Mouse (Mus musculus) lung, embryonic 15.5 days (tissue): ENCODE measurements at regions not wholly inside any gene's neighbourhood (a gene's known extent, or its start where the extent isn't known, plus 50 kb on each side); places are given as distances from the start of the nearest gene placed in this dataset.
A peak's percentile ranks its signal among the peaks of the same experiment; 100 is the strongest.

ENCODE experiments used
- ATAC-seq: fragments of 200-750 bp; cut with Nextera tagmentation; 2 replicates; pipeline ENCODE4 v1.8.0; 2017; ENCODE audit warnings: moderate number of reproducible peaks, borderline replicate concordance; ENCODE audit not compliant: low FRiP score, low TSS enrichment; ENCODE audit errors: extremely low read depth
- H3K27ac ChIP-seq: fragments of 300-500 bp; sonication (generic); 2 replicates; pipeline ENCODE4 v1.5.1; 2015; ENCODE audit warnings: moderate library complexity, mild to moderate bottlenecking, inconsistent platforms
- H3K27me3 ChIP-seq: fragments of 300-500 bp; sonication (generic); 2 replicates; pipeline ENCODE4 v1.6.1; 2015; ENCODE audit warnings: inconsistent platforms
- H3K36me3 ChIP-seq: fragments of 300-500 bp; sonication (generic); 2 replicates; pipeline ENCODE4 v1.6.1; 2015; ENCODE audit warnings: inconsistent platforms
- H3K4me1 ChIP-seq: fragments of 300-500 bp; sonication (generic); 2 replicates; pipeline ENCODE4 v1.6.1; 2015; ENCODE audit warnings: inconsistent platforms
- H3K4me2 ChIP-seq: fragments of 300-500 bp; sonication (generic); 2 replicates; pipeline ENCODE4 v1.6.1; 2015; ENCODE audit warnings: inconsistent platforms, mild to moderate bottlenecking, moderate library complexity
- H3K4me3 ChIP-seq: fragments of 300-500 bp; sonication (generic); 2 replicates; pipeline ENCODE4 v1.5.1; 2015; ENCODE audit warnings: mild to moderate bottlenecking, inconsistent platforms
- H3K9ac ChIP-seq: fragments of 300-500 bp; sonication (generic); 2 replicates; pipeline ENCODE4 v1.6.1; 2015; ENCODE audit warnings: inconsistent platforms
- H3K9me3 ChIP-seq: fragments of 300-500 bp; sonication (generic); 2 replicates; pipeline ENCODE4 v1.6.1; 2016; ENCODE audit warnings: inconsistent platforms
- WGBS: fragments of 180-500 bp; shearing (Covaris S2); methylation state at CpG from one replicate; pipeline ENCODE4 v1.1.7; 2015; 5-methylcytosine and 5-hydroxymethylcytosine counted together

- Histone ChIP-seq H3K9me3 (no peaks in the 10 kb centered on the region), H3K27ac (no peak overlapping the region), H3K4me2 (no peak overlapping the region), H3K27me3 (no peaks in the 10 kb centered on the region), H3K4me3 (no peak overlapping the region), H3K36me3 (no peaks in the 10 kb centered on the region), H3K4me1 (no peaks in the 10 kb centered on the region), H3K9ac (no peak overlapping the region)
- no peak for ATAC-seq
- WGBS, result 94% methylated on average over 1 of the region's 1 CpGs
Measured at GRCm38 (mm10) chr14:73730796-73731195, 69.8 kb downstream of the Gm21750 start.

DNA sequence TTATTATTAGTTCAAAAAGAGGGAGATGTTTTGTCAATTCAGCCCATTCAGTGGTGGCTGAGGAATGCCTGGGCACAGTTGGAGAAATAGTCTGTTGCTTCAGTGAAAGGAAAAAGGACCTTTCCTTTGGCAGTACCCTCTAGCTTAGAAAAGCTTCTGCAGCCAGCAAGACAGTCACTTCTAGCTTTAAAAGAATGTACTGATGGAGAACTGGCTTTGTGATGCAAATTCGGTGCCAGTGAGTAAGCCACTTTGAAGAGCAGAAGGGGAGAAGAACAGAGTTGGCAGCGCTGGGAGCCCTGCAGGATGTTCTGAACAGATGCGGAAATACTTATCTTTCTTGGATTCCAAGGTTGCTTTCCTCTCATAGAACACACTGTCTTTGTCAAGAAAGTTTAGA lies 71.1 kb downstream of the Gm21750 start:
- Histone ChIP-seq H3K9ac (no peak overlapping the region), H3K4me2 (no peak overlapping the region), H3K9me3 (no peaks in the 10 kb centered on the region), H3K4me3 (no peak overlapping the region), H3K27me3 (no peaks in the 10 kb centered on the region), H3K27ac (no peak overlapping the region), H3K36me3 (no peaks in the 10 kb centered on the region), H3K4me1 (no peaks in the 10 kb centered on the region)
- no peak for ATAC-seq
- 51% methylated on average over 3 of the region's 3 CpGs for WGBS

- no peak overlapping the region for H3K27ac ChIP-seq
- no peaks in the 10 kb centered on the region for H3K36me3 ChIP-seq
- peak; percentile 81; the same call in 1 of the 2 replicates for ATAC-seq
- no peak overlapping the region for H3K9ac ChIP-seq
- no peak overlapping the region for H3K4me3 ChIP-seq
- no peaks in the 10 kb centered on the region for H3K9me3 ChIP-seq
- no peaks in the 10 kb centered on the region for H3K4me1 ChIP-seq
- WGBS, result 48% methylated on average over 6 of the region's 6 CpGs
- no peaks in the 10 kb centered on the region for H3K27me3 ChIP-seq
- no peak overlapping the region for H3K4me2 ChIP-seq
Measured at GRCm38 (mm10) chr14:73750790-73751189, 89.8 kb downstream of the Gm21750 start.

- 17% methylated on average over 1 of the region's 1 CpGs for WGBS
- no peaks in the 10 kb centered on the region for H3K9me3 ChIP-seq
- no peak for ATAC-seq
Measured at GRCm38 (mm10) chr14:73759986-73760385, 99.0 kb downstream of the Gm21750 start.

DNA sequence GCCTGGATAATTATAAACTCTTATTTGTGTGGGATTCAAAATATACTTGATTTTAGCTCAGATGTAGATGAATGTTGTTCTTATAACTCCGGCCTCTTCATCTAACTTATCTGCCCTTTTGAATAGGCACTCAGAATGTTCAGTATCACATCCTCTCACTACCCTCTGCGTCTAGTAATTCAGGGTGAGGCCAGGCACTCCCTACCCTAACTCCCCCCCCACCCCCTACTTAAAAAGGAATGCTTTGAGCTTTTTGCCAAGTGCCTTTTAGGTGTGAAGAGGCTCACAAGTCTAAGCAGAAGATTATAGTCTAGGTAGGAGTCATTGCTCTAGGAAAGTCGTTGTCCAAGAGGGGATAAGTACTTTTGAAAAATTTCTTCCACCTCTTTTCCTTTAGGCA lies 111.9 kb downstream of the Gm21750 start:
- H3K27ac ChIP-seq, result no peak overlapping the region
- H3K9ac ChIP-seq, result no peak overlapping the region
- WGBS, result 39% methylated on average over 3 of the region's 3 CpGs
- H3K36me3 ChIP-seq, result no peaks in the 10 kb centered on the region
- H3K4me2 ChIP-seq, result no peak overlapping the region
- no peak overlapping the region for H3K4me3 ChIP-seq
- no peak for ATAC-seq
- H3K9me3 ChIP-seq, result no peaks in the 10 kb centered on the region
- H3K27me3 ChIP-seq, result no peaks in the 10 kb centered on the region
- H3K4me1 ChIP-seq, result no peaks in the 10 kb centered on the region

More at GRCm38 (mm10) chr14:73759986-73760385, 99.0 kb downstream of the Gm21750 start:
- Histone ChIP-seq H3K36me3 (no peaks in the 10 kb centered on the region), H3K27ac (no peak overlapping the region), H3K27me3 (no peaks in the 10 kb centered on the region), H3K4me1 (no peaks in the 10 kb centered on the region), H3K4me3 (no peak overlapping the region), H3K9ac (no peak overlapping the region), H3K4me2 (no peak overlapping the region)

DNA sequence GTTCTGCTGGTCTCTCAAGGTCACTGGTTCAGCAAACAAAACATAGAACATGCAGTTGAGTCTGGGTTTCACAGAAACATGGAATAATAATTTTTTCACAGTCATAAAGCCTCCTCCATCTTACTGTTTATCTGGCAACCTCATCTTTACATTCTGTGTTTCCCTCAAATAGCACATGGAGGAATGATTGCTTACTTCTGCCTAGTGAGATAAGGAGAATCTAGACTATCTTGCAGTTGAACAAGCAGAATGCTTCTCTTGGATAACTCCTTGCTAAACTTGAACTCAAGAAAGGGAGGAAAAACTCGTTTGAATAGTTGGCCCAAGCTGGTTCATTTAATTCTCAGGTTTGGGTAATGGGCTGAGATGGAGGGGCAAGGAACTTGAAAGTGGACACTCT lies 112.8 kb downstream of the Gm21750 start:
- Histone ChIP-seq H3K27me3 (no peaks in the 10 kb centered on the region), H3K9ac (no peak overlapping the region), H3K4me1 (no peaks in the 10 kb centered on the region), H3K27ac (no peak overlapping the region), H3K9me3 (no peaks in the 10 kb centered on the region), H3K4me3 (no peak overlapping the region), H3K4me2 (no peak overlapping the region), H3K36me3 (no peaks in the 10 kb centered on the region)
- no peak for ATAC-seq
- WGBS, result 9% methylated on average over 1 of the region's 1 CpGs

- no peak overlapping the region for H3K4me3 ChIP-seq
Measured at GRCm38 (mm10) chr14:73776066-73776465, 115.0 kb downstream of the Gm21750 start.

GRCm38 (mm10) chr14:73807169-73807568 lies 146.1 kb downstream of the Gm21750 start:
- Histone ChIP-seq H3K9me3 (no peaks in the 10 kb centered on the region), H3K27ac (no peak overlapping the region), H3K4me2 (no peak overlapping the region), H3K36me3 (no peaks in the 10 kb centered on the region), H3K4me1 (no peaks in the 10 kb centered on the region), H3K9ac (no peak overlapping the region), H3K27me3 (no peaks in the 10 kb centered on the region), H3K4me3 (no peak overlapping the region)
- peak; percentile 72; the same call in 1 of the 2 replicates for ATAC-seq

More at GRCm38 (mm10) chr14:73776066-73776465, 115.0 kb downstream of the Gm21750 start:
- no peak overlapping the region for H3K4me2 ChIP-seq
- H3K9me3 ChIP-seq, result no peaks in the 10 kb centered on the region
- ATAC-seq, result no peak
- H3K9ac ChIP-seq, result no peak overlapping the region
- H3K36me3 ChIP-seq, result no peaks in the 10 kb centered on the region
- H3K27me3 ChIP-seq, result no peaks in the 10 kb centered on the region
- H3K27ac ChIP-seq, result no peak overlapping the region
- H3K4me1 ChIP-seq, result no peaks in the 10 kb centered on the region
- 13% methylated on average over 1 of the region's 1 CpGs for WGBS

- Histone ChIP-seq H3K9me3 (no peaks in the 10 kb centered on the region), H3K4me3 (no peak overlapping the region), H3K27me3 (no peaks in the 10 kb centered on the region), H3K4me1 (no peaks in the 10 kb centered on the region), H3K27ac (no peak overlapping the region), H3K4me2 (no peak overlapping the region), H3K36me3 (no peaks in the 10 kb centered on the region), H3K9ac (no peak overlapping the region)
- WGBS, result 38% methylated on average over 6 of the region's 6 CpGs
- ATAC-seq, result peak; percentile 67; the same call in 1 of the 2 replicates
Measured at GRCm38 (mm10) chr14:73838890-73839289, 177.9 kb downstream of the Gm21750 start.

DNA sequence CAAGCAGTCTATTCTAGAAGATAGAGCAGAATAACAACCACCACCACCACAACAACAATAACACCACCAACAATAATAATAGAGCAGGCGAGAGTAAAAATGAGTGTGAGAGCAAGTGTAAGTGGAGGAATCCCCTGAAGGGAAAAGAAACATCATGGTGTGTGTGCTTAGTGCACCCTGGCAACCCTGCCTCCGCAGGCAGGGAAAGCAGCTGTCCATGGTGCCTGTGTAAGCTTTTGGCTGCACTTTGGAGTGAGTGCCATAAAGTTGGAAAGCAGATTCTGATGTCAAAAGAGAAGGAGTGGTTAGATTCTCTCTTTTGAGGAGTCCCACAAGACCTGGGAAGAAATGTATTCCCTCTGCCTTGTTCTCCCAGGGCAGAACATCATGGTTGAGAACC lies 200.8 kb downstream of the Gm21750 start:
- H3K9ac ChIP-seq, result no peak overlapping the region
- H3K27ac ChIP-seq, result no peak overlapping the region
- H3K27me3 ChIP-seq, result no peaks in the 10 kb centered on the region
- 32% methylated on average over 2 of the region's 2 CpGs for WGBS
- H3K4me1 ChIP-seq, result no peaks in the 10 kb centered on the region
- H3K36me3 ChIP-seq, result no peaks in the 10 kb centered on the region
- H3K4me3 ChIP-seq, result no peak overlapping the region
- H3K4me2 ChIP-seq, result no peak overlapping the region
- H3K9me3 ChIP-seq, result no peaks in the 10 kb centered on the region
- ATAC-seq, result no peak

DNA sequence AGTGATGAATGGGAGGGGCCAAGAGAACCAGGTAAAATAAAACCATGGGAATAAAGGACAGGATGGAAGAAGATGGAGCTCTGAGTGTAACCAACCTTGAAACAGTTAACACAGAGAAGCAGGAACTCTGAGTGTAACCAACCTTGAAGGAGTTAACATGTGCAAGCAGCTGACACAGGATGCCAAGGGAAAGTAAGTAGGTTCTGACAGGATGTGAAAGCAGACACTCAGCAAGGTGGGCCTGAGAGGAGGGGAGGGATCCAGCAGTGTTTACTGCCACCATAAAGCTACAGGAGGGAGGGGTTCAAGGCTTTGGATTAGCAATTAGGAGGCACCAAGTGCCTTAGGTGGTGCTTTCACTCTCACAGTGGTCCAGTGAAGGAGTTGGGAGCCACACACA lies 213.3 kb downstream of the Gm21750 start:
- Histone ChIP-seq H3K36me3 (no peaks in the 10 kb centered on the region), H3K27ac (no peak overlapping the region), H3K4me3 (no peak overlapping the region), H3K27me3 (no peaks in the 10 kb centered on the region), H3K9me3 (no peaks in the 10 kb centered on the region), H3K4me2 (no peak overlapping the region), H3K9ac (no peak overlapping the region), H3K4me1 (no peaks in the 10 kb centered on the region)
- no peak for ATAC-seq

DNA sequence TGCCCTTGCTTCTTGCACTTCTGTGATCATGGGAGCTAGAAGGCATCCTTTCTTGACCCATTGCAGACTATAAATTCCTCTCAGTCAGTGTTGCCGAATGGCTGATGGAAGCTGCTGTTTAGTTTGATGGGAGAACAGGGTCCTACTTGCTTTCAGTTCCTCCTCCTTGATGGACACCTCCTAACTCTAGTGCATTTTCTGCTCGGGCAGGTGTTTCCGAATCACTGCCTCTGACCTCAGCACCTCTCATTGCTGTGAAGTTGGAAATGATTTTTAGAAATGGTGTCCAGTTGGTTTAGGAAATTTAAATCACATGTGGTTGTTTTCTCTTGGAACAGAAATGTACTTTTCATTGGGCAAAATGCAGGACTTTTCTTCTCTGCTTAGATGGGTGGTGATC lies 214.9 kb downstream of the Gm21750 start:
- H3K27ac ChIP-seq, result no peak overlapping the region
- H3K9me3 ChIP-seq, result no peaks in the 10 kb centered on the region
- H3K4me3 ChIP-seq, result no peak overlapping the region
- no peak overlapping the region for H3K9ac ChIP-seq
- WGBS, result 77% methylated on average over 3 of the region's 3 CpGs
- no peaks in the 10 kb centered on the region for H3K4me1 ChIP-seq
- no peaks in the 10 kb centered on the region for H3K36me3 ChIP-seq
- H3K27me3 ChIP-seq, result no peaks in the 10 kb centered on the region
- no peak overlapping the region for H3K4me2 ChIP-seq
- ATAC-seq, result no peak

- Histone ChIP-seq H3K9ac (no peak overlapping the region), H3K9me3 (no peaks in the 10 kb centered on the region), H3K4me3 (no peak overlapping the region), H3K27ac (no peak overlapping the region), H3K4me1 (no peaks in the 10 kb centered on the region), H3K4me2 (no peak overlapping the region), H3K36me3 (no peaks in the 10 kb centered on the region), H3K27me3 (no peaks in the 10 kb centered on the region)
- ATAC-seq, result no peak
- WGBS, result 67% methylated on average over 1 of the region's 1 CpGs
Measured at GRCm38 (mm10) chr14:73878267-73878666, 217.2 kb downstream of the Gm21750 start.
